Mouse (Mus musculus) embryo, embryonic 10 days (tissue): ENCODE measurements around the gene Ubr4.
"Not testable (repeated sequence)": the region's sequence is repeated elsewhere in the genome, so short reads cannot be mapped to it uniquely, and the experiment has no call there.

ENCODE experiments used
- DNase-seq: peaks from one replicate; pipeline ENCODE4 v3.0.0-alpha.2; 2015; ENCODE audit warnings: low spot score

The Ubr4 gene

DNA sequence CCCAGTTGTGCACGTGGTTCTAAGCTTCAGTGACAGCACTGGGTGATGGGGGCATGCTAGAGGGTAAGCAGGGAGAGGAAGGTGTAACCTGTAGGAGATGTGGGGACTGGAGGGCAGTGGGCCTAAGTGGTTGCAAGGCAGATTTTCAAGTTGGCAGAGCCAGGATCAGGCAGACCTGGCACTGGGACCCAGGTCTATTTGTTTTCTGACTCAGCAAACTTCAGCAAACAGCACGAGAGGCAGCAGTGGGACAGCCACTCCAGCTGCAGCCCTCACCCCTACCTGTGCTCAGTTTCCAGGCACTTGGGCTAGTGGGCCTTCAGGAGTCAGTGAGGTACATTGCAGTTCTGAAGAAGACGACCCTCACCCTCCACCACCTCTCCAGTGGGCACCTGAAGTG is 4.8 kb downstream of the Ubr4 start:
- no peak for DNase-seq

DNA sequence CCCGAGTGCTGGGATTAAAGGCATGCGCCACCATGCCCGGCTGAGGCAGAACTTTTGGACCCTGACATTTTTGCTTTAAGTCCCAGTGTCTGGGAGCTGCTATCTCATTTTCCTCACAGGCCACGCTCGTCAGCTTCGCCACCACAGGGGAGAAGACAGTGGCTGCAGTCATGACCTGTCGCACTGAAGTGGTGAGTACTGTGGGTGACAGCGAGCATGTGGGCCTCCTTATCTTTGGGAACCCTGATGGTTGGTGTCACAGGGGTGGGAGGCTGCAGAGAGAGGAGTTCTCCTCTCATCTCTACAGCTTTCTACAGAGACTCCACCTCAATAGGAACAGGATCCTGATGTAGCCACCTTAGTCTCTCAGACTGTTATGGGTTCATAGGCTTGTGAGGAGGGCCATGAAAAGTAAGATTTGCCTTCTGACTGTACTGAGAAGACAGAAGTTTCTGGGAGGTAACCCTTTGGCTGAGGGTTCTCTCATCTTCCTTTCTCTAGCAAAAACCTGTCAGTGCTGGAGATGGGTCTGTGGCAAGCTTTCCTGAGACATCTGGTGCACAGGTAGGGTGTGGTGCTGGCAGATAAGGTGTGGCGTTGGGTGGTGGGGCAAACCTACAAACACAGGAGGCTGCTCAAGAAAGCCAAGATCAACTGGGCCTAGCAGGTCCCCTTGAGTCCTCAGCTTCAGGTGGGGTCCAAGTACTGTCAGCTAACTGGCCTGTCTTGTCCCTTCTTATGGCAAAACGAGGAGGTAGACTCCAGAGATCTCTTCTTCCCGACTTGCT is 8.5 kb downstream of the Ubr4 start:
- no peak for DNase-seq

DNA sequence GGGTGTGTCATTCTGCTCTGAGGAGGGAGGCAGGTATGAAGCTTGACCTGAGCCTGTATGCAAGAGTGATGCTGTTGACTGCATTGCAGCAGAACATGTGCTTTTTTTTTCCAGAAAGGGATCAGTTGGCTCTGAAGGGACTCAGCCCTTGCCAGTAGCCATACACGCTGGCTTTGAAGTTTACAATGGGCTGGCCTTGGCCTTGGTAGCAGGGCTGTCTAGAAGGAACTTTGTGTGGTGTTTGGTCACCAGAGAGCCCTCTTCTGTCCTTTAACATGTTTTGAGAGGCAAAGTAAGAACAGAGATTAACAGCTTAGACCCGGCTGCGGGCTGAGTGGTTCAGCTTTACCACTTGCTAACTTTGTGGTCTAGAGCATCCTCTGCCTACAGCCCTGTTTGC is 14.9 kb downstream of the Ubr4 start:
- DNase-seq = no peak

- no peak for DNase-seq
These were observed 15.6 kb downstream of the Ubr4 start for GRCm38 (mm10) chr4:139368038-139368437.

DNA sequence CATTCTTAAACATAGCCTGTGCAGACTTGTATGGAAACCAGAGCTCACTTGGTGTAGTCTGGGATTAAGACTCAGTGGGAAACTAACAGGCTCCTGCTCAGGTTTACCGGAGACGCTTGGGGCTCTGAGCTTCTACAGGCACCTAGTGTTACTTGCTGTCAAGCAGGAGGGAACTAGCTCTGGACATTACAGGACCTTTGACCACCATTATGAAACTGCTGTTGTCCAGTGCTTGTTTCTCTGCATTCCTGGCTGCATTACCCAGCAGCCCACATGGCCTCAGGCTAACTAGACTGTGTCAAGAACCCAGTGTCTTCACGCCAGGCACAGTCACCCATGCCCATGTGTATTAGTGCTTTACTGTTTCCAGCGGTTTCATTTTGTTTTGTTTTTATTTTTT is 20.7 kb downstream of the Ubr4 start:
- no peak for DNase-seq

DNA sequence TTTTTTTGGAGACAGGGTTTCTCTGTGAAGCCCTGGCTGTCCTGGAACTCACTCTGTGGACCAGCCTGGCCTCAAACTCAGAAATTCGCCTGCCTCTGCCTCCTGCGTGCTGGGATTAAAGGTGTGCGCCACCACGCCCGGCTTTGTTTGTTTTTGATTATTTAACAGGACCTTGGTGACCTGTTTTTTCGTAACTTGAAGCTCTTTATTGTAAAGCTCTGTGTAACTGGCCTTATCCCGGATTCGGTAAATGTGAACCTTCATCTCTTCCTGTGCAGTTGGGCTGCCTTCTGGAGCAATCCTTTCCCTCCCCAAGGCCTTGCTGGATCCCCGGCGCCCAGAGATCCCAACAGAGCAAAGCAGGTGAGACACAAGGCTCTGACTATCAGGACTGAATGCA is 21.1 kb downstream of the Ubr4 start:
- DNase-seq = no peak

DNA sequence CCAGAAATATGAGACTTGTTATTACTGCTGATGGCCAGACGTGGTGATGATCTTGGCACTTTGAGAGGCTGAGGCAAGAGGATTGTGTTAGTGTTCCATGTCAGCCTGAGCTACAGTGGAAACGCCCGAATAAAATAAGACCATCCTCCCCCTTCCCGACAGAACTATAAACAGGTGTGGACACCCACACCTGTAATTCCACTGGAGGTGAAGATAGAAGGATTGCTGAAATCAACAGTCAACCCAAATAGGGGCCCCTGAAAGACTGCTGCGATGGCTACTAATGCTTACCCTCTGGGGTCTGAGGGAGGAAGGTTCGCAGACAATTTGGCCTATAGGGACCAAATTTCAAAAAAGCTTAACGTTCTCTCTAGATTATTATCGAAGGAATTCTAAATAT is 27.3 kb downstream of the Ubr4 start:
- no peak for DNase-seq

DNA sequence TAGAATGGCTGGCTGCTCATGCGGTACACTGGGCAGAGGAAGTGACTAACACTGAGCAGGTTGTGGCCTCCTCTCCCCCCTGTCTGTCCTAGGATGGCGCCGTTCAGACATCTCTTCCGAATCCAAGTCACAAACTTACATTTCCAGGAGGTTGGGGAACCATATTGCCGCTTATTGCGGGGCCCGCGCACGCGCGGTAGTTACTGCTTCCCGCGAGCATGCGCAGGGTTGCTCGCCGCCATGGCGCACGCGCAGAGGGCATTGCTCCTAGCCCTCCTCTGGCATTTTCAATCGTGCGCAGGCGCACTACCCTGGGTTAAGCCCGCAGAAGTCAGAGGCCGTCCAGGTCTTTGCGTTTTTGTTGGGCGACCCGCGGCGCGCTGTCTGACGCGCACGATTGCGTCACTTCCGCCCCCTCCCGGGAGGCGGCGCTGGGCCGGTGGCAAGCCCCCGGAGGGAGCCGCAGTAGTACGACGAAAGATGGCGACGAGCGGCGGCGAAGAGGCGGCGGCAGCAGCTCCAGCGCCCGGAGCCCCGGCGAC is 27.9 kb downstream of the Ubr4 start:
- DNase-seq = peak; percentile 99

- peak; percentile 33 for DNase-seq
These were observed 28.5 kb downstream of the Ubr4 start for GRCm38 (mm10) chr4:139380775-139381451.

DNA sequence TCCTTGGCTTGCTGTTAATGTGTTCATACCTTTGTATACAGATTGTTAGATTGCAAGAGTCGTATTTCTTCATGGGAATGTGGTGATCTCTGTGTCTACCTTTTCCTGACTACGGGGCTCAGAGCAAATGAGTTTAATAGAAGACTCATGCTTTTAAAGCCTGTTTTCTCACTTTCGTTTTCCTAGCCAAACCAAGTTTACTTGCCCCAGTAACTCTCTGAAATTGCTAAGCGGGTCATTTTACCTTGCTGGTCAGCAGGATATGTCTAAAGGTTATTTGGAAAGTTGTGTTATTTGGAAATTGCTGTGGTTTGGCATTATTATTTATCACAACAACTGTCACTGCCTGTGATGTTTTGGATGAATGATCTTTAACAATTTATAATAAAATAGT is 29.0 kb downstream of the Ubr4 start:
- no peak for DNase-seq

- DNase-seq = no peak
These were observed 29.8 kb downstream of the Ubr4 start for GRCm38 (mm10) chr4:139382231-139382630.

- DNase-seq = not testable (repeated sequence)
These were observed 33.4 kb downstream of the Ubr4 start for GRCm38 (mm10) chr4:139385841-139386240.

DNA sequence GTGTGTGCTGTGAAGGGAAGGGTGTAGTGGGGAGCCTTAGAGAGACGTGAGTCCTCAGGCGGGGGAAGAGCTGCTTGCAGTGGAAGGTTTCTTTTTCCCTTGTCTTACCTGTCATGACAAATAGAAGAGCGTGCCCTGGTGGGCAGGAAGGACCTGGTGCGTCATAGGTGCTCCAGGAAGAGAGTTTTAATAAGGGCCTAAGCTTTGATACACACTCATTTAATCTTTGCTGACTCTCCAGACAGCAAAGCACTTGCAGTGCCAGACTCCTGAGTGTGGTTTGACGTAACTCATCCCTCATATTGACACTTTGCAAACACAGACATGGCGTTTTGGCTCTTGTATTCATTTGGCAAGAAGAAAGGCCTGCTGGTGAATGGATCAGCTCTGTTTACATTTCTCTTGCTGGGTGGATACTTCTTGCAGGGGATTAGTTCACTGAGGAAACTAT is 34.5 kb downstream of the Ubr4 start:
- DNase-seq = no peak

GRCm38 (mm10) chr4:139389557-139389956 is 37.1 kb downstream of the Ubr4 start:
- no peak for DNase-seq

GRCm38 (mm10) chr4:139395431-139395830 is 43.0 kb downstream of the Ubr4 start:
- DNase-seq = no peak

- peak; percentile 10 for DNase-seq
These were observed 48.1 kb downstream of the Ubr4 start for GRCm38 (mm10) chr4:139400487-139400886.

- DNase-seq = no peak
These were observed 50.8 kb downstream of the Ubr4 start for GRCm38 (mm10) chr4:139403214-139403613.

- no peak for DNase-seq
These were observed 58.9 kb downstream of the Ubr4 start for GRCm38 (mm10) chr4:139411351-139411750.

DNA sequence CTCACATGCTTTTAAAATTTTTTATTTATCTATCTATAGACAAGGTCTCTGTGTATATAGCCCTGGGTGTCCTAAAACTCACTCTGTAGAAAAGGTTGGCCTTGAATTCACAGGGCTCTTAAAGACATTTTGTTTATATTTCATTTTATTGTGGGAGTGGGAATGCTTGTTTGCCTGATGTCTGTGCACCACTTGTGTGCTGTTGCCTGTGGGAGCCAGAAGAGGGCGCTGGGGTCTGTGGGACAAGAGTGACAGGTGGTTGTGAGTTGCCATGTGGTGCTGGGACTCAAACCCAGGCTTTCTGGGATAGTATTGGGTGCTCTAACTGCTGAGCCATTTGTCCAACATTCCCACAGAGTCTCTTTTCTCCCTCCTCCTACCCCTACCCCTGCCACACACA is 65.5 kb downstream of the Ubr4 start:
- DNase-seq = no peak

- DNase-seq = no peak
These were observed 69.2 kb downstream of the Ubr4 start for GRCm38 (mm10) chr4:139421621-139422020.

- no peak for DNase-seq
These were observed 70.0 kb downstream of the Ubr4 start for GRCm38 (mm10) chr4:139422409-139422808.

DNA sequence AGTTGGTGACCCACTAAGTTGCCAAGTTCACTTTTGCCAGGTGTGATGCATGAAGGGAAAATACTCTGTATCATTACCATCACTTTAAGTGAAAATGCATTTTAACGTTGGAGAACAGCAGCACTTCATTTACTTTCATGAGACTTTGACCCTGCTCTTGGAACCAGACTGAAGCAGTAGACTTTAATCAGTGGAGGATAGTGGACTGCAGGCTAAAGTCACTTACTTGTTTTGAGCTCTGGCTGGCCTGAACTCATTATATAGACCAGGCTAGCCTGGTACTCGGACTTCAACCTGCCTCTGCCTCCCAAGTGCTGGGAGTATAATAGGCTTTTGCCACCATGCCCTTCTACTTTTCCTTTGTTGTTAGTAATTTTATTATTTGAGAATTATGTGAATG is 70.9 kb downstream of the Ubr4 start:
- no peak for DNase-seq

- DNase-seq = peak; percentile 83
These were observed 77.8 kb downstream of the Ubr4 start for GRCm38 (mm10) chr4:139430176-139430575.
